Mouse (Mus musculus) neural tube, embryonic 14.5 days (tissue): ENCODE results near the gene Rpl31. TPM values are rescaled to one million over a fixed set of nuclear protein-coding genes. Genes with fewer than 3 reads are reported as not detected.

Experiments
- ATAC-seq: fragments of 200-750 bp; cut with Nextera tagmentation; 2 replicates; pipeline ENCODE4 v1.8.0; 2017; ENCODE audit warnings: low read depth, mild to moderate bottlenecking, moderate TSS enrichment, moderate library complexity
- H3K27ac ChIP-seq: fragments of 300-500 bp; sonication (generic); 2 replicates; pipeline ENCODE4 v1.5.1; 2014; ENCODE audit warnings: low read depth, mild to moderate bottlenecking, control low read depth, low read length, moderate library complexity, mixed read lengths
- H3K27me3 ChIP-seq: fragments of 300-500 bp; sonication (generic); 2 replicates; pipeline ENCODE4 v1.6.1; 2014; ENCODE audit warnings: low read length; ENCODE audit not compliant: control insufficient read depth, insufficient read depth
- H3K36me3 ChIP-seq: fragments of 300-500 bp; sonication (generic); 2 replicates; pipeline ENCODE4 v1.6.1; 2014; ENCODE audit warnings: low read length, mixed read lengths; ENCODE audit not compliant: control insufficient read depth, insufficient read depth
- H3K4me1 ChIP-seq: fragments of 300-500 bp; sonication (generic); 2 replicates; pipeline ENCODE4 v1.6.1; 2014; ENCODE audit warnings: low read length; ENCODE audit not compliant: control insufficient read depth, insufficient read depth
- H3K4me2 ChIP-seq: fragments of 300-500 bp; sonication (generic); 2 replicates; pipeline ENCODE4 v1.6.1; 2014; ENCODE audit warnings: mild to moderate bottlenecking, low read depth, low read length, control low read depth
- H3K4me3 ChIP-seq: fragments of 300-500 bp; sonication (generic); 2 replicates; pipeline ENCODE4 v1.5.1; 2014; ENCODE audit warnings: low read depth, low read length, control low read depth, mixed read lengths
- H3K9ac ChIP-seq: fragments of 300-500 bp; sonication (generic); replicated peaks from 2 replicates; pipeline ENCODE4 v1.6.1; 2014; ENCODE audit warnings: low read depth, mild to moderate bottlenecking, control low read depth, low read length, mixed read lengths
- H3K9me3 ChIP-seq: fragments of 300-500 bp; sonication (generic); 2 replicates; pipeline ENCODE4 v1.6.1; 2016; ENCODE audit warnings: low read length; ENCODE audit not compliant: control insufficient read depth
- WGBS: fragments of 180-500 bp; shearing (Covaris S2); extraction: QIAGEN DNeasy Blood & Tissue Kit; methylation state at CpG from one replicate; pipeline ENCODE4 v1.1.7; 2014; 5-methylcytosine and 5-hydroxymethylcytosine counted together
- polyA plus RNA-seq: library from polyadenylated mRNA; unstranded; fragments of >200 nt; fragmentation: Nextera tagmentation; extraction: Ambion mirVana; gene quantifications from 2 replicates; pipeline ENCODE4 v1.2.1, GENCODE M21; 2014

Gene Rpl31
- polyA plus RNA-seq, 1 experiment from 2014 or later = 385 TPM

DNA sequence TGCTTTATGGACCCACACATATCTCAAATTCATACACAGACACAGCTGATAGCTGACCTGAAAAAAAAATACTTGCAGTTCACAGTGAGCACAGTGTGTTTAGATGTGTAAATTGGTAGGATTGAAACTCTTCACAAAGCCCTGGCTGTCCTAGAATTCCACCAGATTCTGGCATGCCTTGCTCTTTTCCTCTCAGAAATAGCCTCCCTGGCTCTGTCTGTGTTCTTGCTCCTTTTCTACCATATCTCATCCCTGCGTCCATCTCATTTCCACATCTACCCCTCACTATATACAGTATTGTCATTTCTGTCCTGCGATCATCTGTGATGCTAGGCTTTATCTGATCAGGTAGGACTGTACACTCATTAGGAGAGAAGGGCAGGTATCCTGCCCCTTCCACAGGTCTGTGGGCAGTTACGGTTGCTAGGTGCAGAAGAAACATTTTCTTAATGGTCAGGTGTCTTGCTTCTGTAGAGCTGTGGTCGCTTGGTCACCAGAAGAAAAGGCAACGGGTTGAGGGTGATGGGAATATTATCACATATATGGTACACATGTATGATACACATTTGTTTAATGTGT lies 6.7 kb downstream of the Rpl31 start:
- WGBS = 87% methylated on average over 5 of the region's 5 CpGs

DNA sequence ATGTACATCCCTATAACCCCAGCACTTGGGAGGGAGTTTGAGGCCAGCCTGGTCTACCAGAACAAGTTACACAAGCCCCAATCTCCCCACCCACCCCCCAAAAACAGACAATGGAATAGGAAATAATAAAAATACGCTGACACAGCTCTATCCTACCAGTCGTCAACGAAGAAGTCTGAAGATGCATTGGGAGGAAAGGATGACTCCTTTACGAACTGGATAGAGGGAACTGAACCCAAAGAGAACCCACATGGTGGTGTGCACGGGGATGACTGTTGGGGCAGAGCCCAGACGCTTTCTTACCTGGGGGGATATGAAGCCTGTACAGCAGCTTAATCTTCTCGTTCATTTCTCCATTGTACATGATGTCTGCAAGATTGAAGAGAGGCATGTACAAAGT lies 8.5 kb downstream of the Rpl31 start:
- H3K36me3 ChIP-seq = peaks cover 20% of the 10 kb centered on the region
- 90% methylated on average over 7 of the region's 7 CpGs for WGBS
- no peaks in the 10 kb centered on the region for H3K27me3 ChIP-seq
- H3K4me3 ChIP-seq = no peak overlapping the region
- ATAC-seq = no peak
- no peaks in the 10 kb centered on the region for H3K4me1 ChIP-seq
- H3K27ac ChIP-seq = no peak overlapping the region
- H3K9me3 ChIP-seq = no peaks in the 10 kb centered on the region
- H3K4me2 ChIP-seq = no peak overlapping the region
- H3K9ac ChIP-seq = no peak overlapping the region

More for the DNA sequence above, 6.7 kb downstream of the Rpl31 start:
- no peak overlapping the region for H3K4me2 ChIP-seq
- no peak for ATAC-seq
- no peaks in the 10 kb centered on the region for H3K27me3 ChIP-seq
- peaks cover 32% of the 10 kb centered on the region for H3K36me3 ChIP-seq
- H3K9me3 ChIP-seq = no peaks in the 10 kb centered on the region
- no peak overlapping the region for H3K9ac ChIP-seq
- peaks cover 4% of the 10 kb centered on the region; the same call in 1 of the 2 replicates for H3K4me1 ChIP-seq
- H3K27ac ChIP-seq = no peak overlapping the region
- no peak overlapping the region for H3K4me3 ChIP-seq

GRCm38 (mm10) chr1:39376726-39377240 lies 9.1 kb downstream of the Rpl31 start:
- Histone ChIP-seq H3K4me1 (no peaks in the 10 kb centered on the region), H3K36me3 (peaks cover 14% of the 10 kb centered on the region), H3K27ac (no peak overlapping the region), H3K4me3 (no peak overlapping the region), H3K9ac (no peak overlapping the region), H3K9me3 (no peaks in the 10 kb centered on the region), H3K27me3 (no peaks in the 10 kb centered on the region), H3K4me2 (no peak overlapping the region)
- 96% methylated on average over 9 of the region's 9 CpGs for WGBS
- ATAC-seq = no peak; the same call in 1 of the 2 replicates

DNA sequence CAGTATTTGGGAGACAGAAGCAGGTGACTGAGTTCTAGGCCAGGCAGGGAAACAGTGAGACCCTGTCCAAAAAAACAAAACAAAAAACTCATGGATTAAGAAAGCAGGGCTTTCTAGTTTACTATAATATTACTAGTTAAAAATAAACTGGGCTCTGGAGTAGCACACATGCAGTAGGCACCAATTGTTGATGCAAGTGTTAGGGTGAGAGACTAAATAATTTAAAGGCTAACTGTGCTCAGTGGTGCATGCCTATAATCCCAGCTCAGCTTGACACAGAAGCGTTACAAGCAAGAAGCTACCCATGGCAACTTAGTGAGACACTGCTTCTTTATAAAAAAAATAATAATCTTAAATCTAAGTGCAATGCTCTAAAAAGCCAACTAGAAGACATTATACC lies 10.9 kb downstream of the Rpl31 start:
- ATAC-seq = no peak
- Histone ChIP-seq H3K9me3 (no peaks in the 10 kb centered on the region), H3K4me2 (no peak overlapping the region), H3K27ac (no peak overlapping the region), H3K9ac (no peak overlapping the region), H3K36me3 (peaks cover under 1% of the 10 kb centered on the region; the same call in 1 of the 2 replicates), H3K27me3 (no peaks in the 10 kb centered on the region), H3K4me3 (no peak overlapping the region), H3K4me1 (no peaks in the 10 kb centered on the region)
- WGBS = 61% methylated on average over 1 of the region's 1 CpGs

GRCm38 (mm10) chr1:39379021-39379420 lies 11.4 kb downstream of the Rpl31 start:
- Histone ChIP-seq H3K9ac (no peak overlapping the region), H3K9me3 (no peaks in the 10 kb centered on the region), H3K36me3 (no peaks in the 10 kb centered on the region), H3K4me2 (no peak overlapping the region), H3K27me3 (no peaks in the 10 kb centered on the region), H3K4me1 (no peaks in the 10 kb centered on the region), H3K4me3 (no peak overlapping the region), H3K27ac (no peak overlapping the region)
- 82% methylated on average over 5 of the region's 5 CpGs for WGBS
- ATAC-seq = no peak

DNA sequence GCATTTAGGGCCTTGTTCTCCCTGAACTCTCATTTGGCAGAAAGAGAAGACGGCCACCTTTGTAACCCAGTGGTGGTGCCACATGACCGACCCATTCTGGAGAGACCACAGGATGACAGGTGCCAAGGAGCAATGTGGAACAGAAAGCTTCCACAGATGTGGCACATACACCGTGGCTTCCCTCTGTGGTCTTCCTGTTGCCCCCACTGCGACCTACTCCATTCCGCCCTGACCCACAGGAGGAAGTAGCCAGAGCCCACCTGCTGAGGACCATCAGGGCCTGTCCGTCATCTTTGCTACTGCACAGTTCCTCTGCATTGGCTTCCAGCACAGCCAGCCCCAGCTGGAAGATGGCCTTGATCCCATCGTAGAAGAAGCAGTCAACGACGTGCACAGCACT lies 13.4 kb downstream of the Rpl31 start:
- no peak overlapping the region for H3K4me3 ChIP-seq
- WGBS = 88% methylated on average over 9 of the region's 9 CpGs
- no peaks in the 10 kb centered on the region for H3K36me3 ChIP-seq
- H3K27me3 ChIP-seq = no peaks in the 10 kb centered on the region
- no peak for ATAC-seq
- no peak overlapping the region for H3K9ac ChIP-seq
- no peaks in the 10 kb centered on the region for H3K9me3 ChIP-seq
- no peaks in the 10 kb centered on the region for H3K4me1 ChIP-seq
- H3K4me2 ChIP-seq = no peak overlapping the region
- no peak overlapping the region for H3K27ac ChIP-seq

DNA sequence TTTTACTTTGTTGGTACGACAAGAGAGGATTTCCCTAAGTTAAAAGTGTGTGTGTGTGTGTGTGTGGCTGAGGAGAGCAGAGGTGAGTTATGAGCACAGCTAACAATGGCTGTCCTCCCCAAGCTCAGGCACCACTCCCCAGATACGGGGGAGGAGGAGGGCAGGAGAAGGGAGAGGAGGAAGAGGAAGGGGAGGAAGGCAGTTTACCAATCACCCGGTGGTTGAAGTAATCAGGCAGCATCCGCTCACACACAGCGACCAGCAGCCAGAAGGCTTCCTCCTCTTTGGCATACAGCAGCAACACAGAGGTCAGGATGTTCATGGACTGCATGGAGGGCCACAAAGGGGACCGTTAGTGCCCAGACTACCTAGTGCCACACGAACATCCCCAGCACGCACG lies 17.3 kb downstream of the Rpl31 start:
- Histone ChIP-seq H3K27me3 (no peaks in the 10 kb centered on the region), H3K4me2 (no peak overlapping the region), H3K27ac (no peak overlapping the region), H3K9ac (no peak overlapping the region), H3K9me3 (no peaks in the 10 kb centered on the region), H3K4me3 (no peak overlapping the region), H3K36me3 (no peaks in the 10 kb centered on the region), H3K4me1 (no peaks in the 10 kb centered on the region)
- no peak for ATAC-seq
- WGBS = 92% methylated on average over 9 of the region's 9 CpGs

GRCm38 (mm10) chr1:39386456-39386855 lies 18.8 kb downstream of the Rpl31 start:
- no peak for ATAC-seq
- Histone ChIP-seq H3K36me3 (no peaks in the 10 kb centered on the region), H3K9ac (no peak overlapping the region), H3K4me3 (no peak overlapping the region), H3K4me1 (no peaks in the 10 kb centered on the region), H3K27ac (no peak overlapping the region), H3K4me2 (no peak overlapping the region), H3K27me3 (no peaks in the 10 kb centered on the region), H3K9me3 (no peaks in the 10 kb centered on the region)
- 74% methylated on average over 3 of the region's 3 CpGs for WGBS

GRCm38 (mm10) chr1:39387497-39387896 lies 19.9 kb downstream of the Rpl31 start:
- Histone ChIP-seq H3K9me3 (no peaks in the 10 kb centered on the region), H3K36me3 (no peaks in the 10 kb centered on the region), H3K27me3 (no peaks in the 10 kb centered on the region), H3K9ac (no peak overlapping the region), H3K27ac (no peak overlapping the region), H3K4me1 (no peaks in the 10 kb centered on the region), H3K4me2 (no peak overlapping the region), H3K4me3 (no peak overlapping the region)
- WGBS = 88% methylated on average over 4 of the region's 4 CpGs
- ATAC-seq = no peak
